ENCODE assay signal across 29 mouse cellular contexts in the genomic region with DNA sequence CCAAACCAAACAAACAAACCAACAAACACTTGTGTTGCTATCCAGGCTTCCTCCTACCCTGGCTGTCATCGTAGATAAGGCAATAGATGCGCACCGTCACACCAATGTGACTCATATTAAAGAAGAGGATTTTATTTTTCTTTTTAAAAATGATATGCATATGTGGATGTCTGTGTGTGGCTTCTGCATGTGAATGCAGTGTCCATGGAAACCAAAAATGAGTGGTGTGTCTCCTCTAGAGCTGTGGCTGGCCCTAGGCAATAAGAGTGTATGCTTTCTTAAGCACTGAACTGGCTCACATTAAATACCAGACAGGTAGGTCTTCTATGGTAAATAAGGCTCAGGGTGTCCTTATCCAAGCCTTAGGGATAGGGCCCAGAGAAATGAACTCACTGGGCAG. TPM values are rescaled to one million over a fixed set of nuclear protein-coding genes. Genes with fewer than 3 reads are reported as not detected.
DNase-seq lines count a peak whose midpoint lies in the region; ATAC-seq and TF ChIP-seq lines count a peak whose summit lies in the region.
"Had no signal": no experiment of that assay in that cellular context is flagged by ENCODE, and none has a peak within 500 bp of the region (broad histone marks: within the 10 kb centered on the region; RNA-seq: fewer than 3 reads in every experiment).

No protein-coding gene starts in this region.

- H3K27ac ChIP-seq in gastrocnemius, adult 2 months: peak overlapping the region; percentile 74
- H3K27ac ChIP-seq in left cerebral cortex, adult 2 months: peak overlapping the region; percentile 13; the same call in 1 of the 2 replicates
- H3K27ac ChIP-seq: embryonic facial prominence, embryonic 12.5 days; forebrain, embryonic 15.5 days; hindbrain, embryonic 13.5 days; kidney, postnatal 0 days; limb, embryonic 10.5 days; limb, embryonic 15.5 days; lung, embryonic 15.5 days; midbrain, embryonic 12.5 days; neural tube, embryonic 13.5 days had no signal

- no peak overlapping the region for H3K4me3 ChIP-seq in gastrocnemius, adult 2 months
- no peak overlapping the region for H3K4me3 ChIP-seq in left cerebral cortex, adult 2 months
- H3K4me3 ChIP-seq: embryonic facial prominence, embryonic 12.5 days; forebrain, embryonic 15.5 days; hindbrain, embryonic 13.5 days; limb, embryonic 10.5 days; limb, embryonic 15.5 days; lung, embryonic 15.5 days; midbrain, embryonic 12.5 days; myocyte; neural tube, embryonic 13.5 days had no signal

- intact Hi-C loops in gastrocnemius, adult 2 months (cut with DNase I): no loop called here
- intact Hi-C loops in left cerebral cortex, adult 2 months (cut with DNase I): no loop called here

- DNase-seq in gastrocnemius, adult 2 months: no peak
- no peak for DNase-seq in gastrocnemius, postnatal 4 days (ENCODE audit: low spot score in 2 of 2)
- no peak for DNase-seq in left cerebral cortex, adult 2 months (ENCODE audit: extremely low spot score in 1 of 2, low spot score in 2 of 2)
- DNase-seq in left cerebral cortex, adult 18-20 months (ENCODE audit: low spot score in 2 of 2): no peak
- DNase-seq in brain, adult 2 months (ENCODE audit: low read depth, low spot score): peak; percentile 42
- no peak for DNase-seq in urinary bladder, postnatal 25 days (ENCODE audit: low spot score)
- DNase-seq: adrenal gland, postnatal 14 days; cerebellum, adult 11-12 months; cerebellum, adult 9-11 months; embryo, embryonic 11 days; heart, postnatal 4 days; layer of hippocampus, adult 9-11 months; thymus, postnatal 4 days had no signal

- TF ChIP-seq CTCF in gastrocnemius, adult 2 months (IDR thresholded peaks at IDR 0.05): no peak
- TF ChIP-seq CTCF in left cerebral cortex, adult 2 months (IDR thresholded peaks at IDR 0.05): no peak

- peak; percentile 13; the same call in 1 of the 2 replicates for ATAC-seq in megakaryocyte progenitor cell, adult 5-6 weeks (replicated peaks; ENCODE audit: poor library complexity)
- ATAC-seq: forebrain, embryonic 15.5 days; intestine, embryonic 16.5 days had no signal

RNA-seq across cellular contexts. Expression of gene Tspan15, which starts 7.6 kb away (rescaled TPM):
- total RNA-seq in gastrocnemius, adult 2 months (2021): 1 to 10 TPM; 3.5 to 6.0 TPM
- 10 to 100 TPM; 25.5 to 30.8 TPM for total RNA-seq in gastrocnemius, postnatal 4 days (2021)
- 10 to 100 TPM in 1 of 2 experiments, 1 to 10 TPM in 1; 8.5 to 10.4 TPM for total RNA-seq in left cerebral cortex, adult 2 months (2021)
- total RNA-seq in left cerebral cortex, adult 18-20 months (2021): 1 to 10 TPM; 8.3 to 9.0 TPM
- 0.15 and 0.49 TPM in 2 replicates for total RNA-seq in megakaryocyte progenitor cell, adult 5-6 weeks (2015)
- total RNA-seq in megakaryocyte progenitor cell, adult 5-6 weeks (2017): 0.21 TPM in 1 of 2 replicates, not detected in the other

RNA-seq across cellular contexts. Expression of gene Tacr2, which starts 13.6 kb away (rescaled TPM):
- total RNA-seq in gastrocnemius, adult 2 months (2021): not detected
- total RNA-seq in gastrocnemius, postnatal 4 days (2021): not detected
- under 1 TPM in 1 of 2 experiments, not detected in 1; 0.34 TPM for total RNA-seq in left cerebral cortex, adult 2 months (2021)
- total RNA-seq in left cerebral cortex, adult 18-20 months (2021): under 1 TPM; 0.23 to 0.30 TPM
- not detected in 2 replicates for total RNA-seq in megakaryocyte progenitor cell, adult 5-6 weeks (2015)
- not detected in 2 replicates for total RNA-seq in megakaryocyte progenitor cell, adult 5-6 weeks (2017)
- total RNA-seq: gastrocnemius, postnatal 14 days; heart, adult 18-20 months; heart, postnatal 4 days; megakaryocyte, adult 5-6 weeks; midbrain, postnatal 0 days had no signal
